Mouse (Mus musculus): ENCODE results near the gene Olfr323. TPM values are rescaled to one million over a fixed set of nuclear protein-coding genes. Genes with fewer than 3 reads are reported as not detected.

Gene Olfr323
- total RNA-seq (2021) = not detected
- long read RNA-seq, experiment 1 = 0 reads
- long read RNA-seq, experiment 2 = 0 reads

- no peak for DNase-seq
Observed at GRCm38 (mm10) chr11:58630401-58630800, at the start of gene Olfr323. TSS of gene Olfr323 (minus strand) at chr11:58630501.

GRCm38 (mm10) chr11:58671825-58672224, 41.5 kb upstream of the Olfr323 start:
- no peak for DNase-seq

GRCm38 (mm10) chr11:58669252-58669651, 39.0 kb upstream of the Olfr323 start:
- no peak for DNase-seq

- DNase-seq = no peak
Observed at GRCm38 (mm10) chr11:58658596-58658995, 28.3 kb upstream of the Olfr323 start, which contains the start of gene Olfr322. TSS of gene Olfr322 (plus strand) at chr11:58658782.

GRCm38 (mm10) chr11:58655151-58655550, 24.9 kb upstream of the Olfr323 start:
- DNase-seq = no peak

- peak; percentile 7 to 24 for DNase-seq
Observed at GRCm38 (mm10) chr11:58643350-58643749, 13.0 kb upstream of the Olfr323 start.

GRCm38 (mm10) chr11:58641638-58642358, 11.5 kb upstream of the Olfr323 start:
- DNase-seq = no peak

GRCm38 (mm10) chr11:58641057-58641456, 10.8 kb upstream of the Olfr323 start:
- DNase-seq = no peak

GRCm38 (mm10) chr11:58640272-58640867, 10.1 kb upstream of the Olfr323 start, which contains the start of gene Trim58:
TSS of gene Trim58 (plus strand) at chr11:58640465.
- peak; percentile 18 to 26 for DNase-seq

- DNase-seq = peak; percentile 64 to 65
Observed at GRCm38 (mm10) chr11:58638176-58638701, 7.9 kb upstream of the Olfr323 start.

GRCm38 (mm10) chr11:58636376-58636977, 6.2 kb upstream of the Olfr323 start:
- DNase-seq = peak; percentile 49 to 59

- no peak for DNase-seq
Observed at GRCm38 (mm10) chr11:58634878-58635277, 4.6 kb upstream of the Olfr323 start.

GRCm38 (mm10) chr11:58626146-58626545, 4.2 kb downstream of the Olfr323 start:
- no peak for DNase-seq

GRCm38 (mm10) chr11:58618793-58619192, 11.5 kb downstream of the Olfr323 start:
- DNase-seq = no peak

- no peak for DNase-seq
Observed at GRCm38 (mm10) chr11:58618369-58618768, 11.9 kb downstream of the Olfr323 start.

- DNase-seq = no peak
Observed at GRCm38 (mm10) chr11:58615975-58616374, 14.3 kb downstream of the Olfr323 start, which contains the start of gene 2210407C18Rik. TSS of gene 2210407C18Rik (minus strand) at chr11:58616075.

GRCm38 (mm10) chr11:58614526-58614925, 15.8 kb downstream of the Olfr323 start:
- no peak for DNase-seq

- no peak for DNase-seq
Observed at GRCm38 (mm10) chr11:58613359-58613758, 16.9 kb downstream of the Olfr323 start.

- peak in 1 of 2 experiments; percentile 5 for DNase-seq
Observed at GRCm38 (mm10) chr11:58607030-58607429, 23.3 kb downstream of the Olfr323 start.

GRCm38 (mm10) chr11:58606177-58606919, 24.0 kb downstream of the Olfr323 start:
- no peak for DNase-seq

- no peak for DNase-seq
Observed at GRCm38 (mm10) chr11:58605228-58605627, 25.1 kb downstream of the Olfr323 start.

GRCm38 (mm10) chr11:58604688-58605087, 25.6 kb downstream of the Olfr323 start:
- no peak for DNase-seq
